Mouse (Mus musculus) intestine, embryonic 15.5 days (tissue): ENCODE results near the gene Ube2v1. TPM values are rescaled to one million over a fixed set of nuclear protein-coding genes. Genes with fewer than 3 reads are reported as not detected.
A peak's percentile ranks its signal among the peaks of the same experiment; 100 is the strongest.

Experiments
- ATAC-seq: fragments of 200-750 bp; cut with Nextera tagmentation; 2 replicates; pipeline ENCODE4 v1.8.0; 2017; ENCODE audit warnings: moderate TSS enrichment, moderate library complexity
- H3K27ac ChIP-seq: fragments of 300-500 bp; sonication (generic); 2 replicates; pipeline ENCODE4 v1.5.1; 2015; ENCODE audit warnings: mild to moderate bottlenecking, inconsistent platforms
- H3K27me3 ChIP-seq: fragments of 300-500 bp; sonication (generic); replicated peaks from 2 replicates; pipeline ENCODE4 v1.6.1; 2015; ENCODE audit warnings: inconsistent platforms
- H3K36me3 ChIP-seq: fragments of 300-500 bp; sonication (generic); 2 replicates; pipeline ENCODE4 v1.6.1; 2015; ENCODE audit warnings: inconsistent platforms
- H3K4me1 ChIP-seq: fragments of 300-500 bp; sonication (generic); replicated peaks from 2 replicates; pipeline ENCODE4 v1.6.1; 2015; ENCODE audit warnings: inconsistent platforms
- H3K4me2 ChIP-seq: fragments of 300-500 bp; sonication (generic); replicated peaks from 2 replicates; pipeline ENCODE4 v1.6.1; 2015; ENCODE audit warnings: mild to moderate bottlenecking, inconsistent platforms
- H3K4me3 ChIP-seq: fragments of 300-500 bp; sonication (generic); replicated peaks from 2 replicates; pipeline ENCODE4 v1.5.1; 2015; ENCODE audit warnings: inconsistent platforms
- H3K9ac ChIP-seq: fragments of 300-500 bp; sonication (generic); 2 replicates; pipeline ENCODE4 v1.6.1; 2015; ENCODE audit warnings: inconsistent platforms
- H3K9me3 ChIP-seq: fragments of 300-500 bp; sonication (generic); 2 replicates; pipeline ENCODE4 v1.6.1; 2016; ENCODE audit warnings: inconsistent platforms
- WGBS: fragments of 180-500 bp; shearing (Covaris S2); methylation state at CpG from one replicate; pipeline ENCODE4 v1.1.7; 2015; 5-methylcytosine and 5-hydroxymethylcytosine counted together
- polyA plus RNA-seq: library from polyadenylated mRNA; unstranded; fragments of >200 nt; fragmentation: Nextera tagmentation; extraction: Ambion mirVana; gene quantifications from 2 replicates; pipeline ENCODE4 v1.2.1, GENCODE M21; 2015

The Ube2v1 gene
- polyA plus RNA-seq, 1 experiment from 2014 or later, result 270 TPM

GRCm38 (mm10) chr2:167661270-167662203 is 29.6 kb upstream of the Ube2v1 start, which contains the start of gene Gm20431:
Gene Gm20431, minus strand, starts transcription at chr2:167661496.
- H3K9me3 ChIP-seq, result no peaks in the 10 kb centered on the region
- H3K36me3 ChIP-seq, result 0 out of 2 replicates have a peak, but pooled peaks cover 3% of the 10 kb centered on the region
- under 1% methylated on average over 103 of the region's 110 CpGs for WGBS
- ATAC-seq, result peak; percentile 96
- H3K4me3 ChIP-seq, result peak within 1 kb of the TSS; percentile 93
- peaks cover 41% of the 10 kb centered on the region for H3K4me1 ChIP-seq
- peak within 1 kb of the TSS; percentile 96 for H3K9ac ChIP-seq
- H3K4me2 ChIP-seq, result peak within 1 kb of the TSS; percentile 94
- no peaks in the 10 kb centered on the region for H3K27me3 ChIP-seq
- peak within 1 kb of the TSS; percentile 71 for H3K27ac ChIP-seq

GRCm38 (mm10) chr2:167660611-167660971 is 28.7 kb upstream of the Ube2v1 start:
- peak overlapping the region; percentile 94 for H3K4me2 ChIP-seq
- H3K27ac ChIP-seq, result peak overlapping the region; percentile 71; the same call in 1 of the 2 replicates
- H3K4me1 ChIP-seq, result peaks cover 41% of the 10 kb centered on the region
- peak overlapping the region; percentile 96 for H3K9ac ChIP-seq
- WGBS, result 3% methylated on average over 12 of the region's 12 CpGs
- H3K27me3 ChIP-seq, result no peaks in the 10 kb centered on the region
- H3K4me3 ChIP-seq, result peak overlapping the region; percentile 93
- H3K36me3 ChIP-seq, result 0 out of 2 replicates have a peak, but pooled peaks cover 3% of the 10 kb centered on the region
- H3K9me3 ChIP-seq, result no peaks in the 10 kb centered on the region
- no peak for ATAC-seq

GRCm38 (mm10) chr2:167659847-167660610 is 28.1 kb upstream of the Ube2v1 start:
- Histone ChIP-seq H3K27ac (peak overlapping the region; percentile 71), H3K27me3 (no peaks in the 10 kb centered on the region), H3K9ac (peak overlapping the region; percentile 96), H3K4me2 (peak overlapping the region; percentile 94), H3K4me1 (peaks cover 41% of the 10 kb centered on the region), H3K36me3 (0 out of 2 replicates have a peak, but pooled peaks cover 3% of the 10 kb centered on the region), H3K9me3 (no peaks in the 10 kb centered on the region), H3K4me3 (peak overlapping the region; percentile 93)
- ATAC-seq, result no peak
- 25% methylated on average over 13 of the region's 13 CpGs for WGBS

GRCm38 (mm10) chr2:167659177-167659846 is 27.4 kb upstream of the Ube2v1 start:
- Histone ChIP-seq H3K9me3 (no peaks in the 10 kb centered on the region), H3K27me3 (no peaks in the 10 kb centered on the region), H3K9ac (peak overlapping the region; percentile 96), H3K4me1 (peaks cover 41% of the 10 kb centered on the region), H3K36me3 (0 out of 2 replicates have a peak, but pooled peaks cover 3% of the 10 kb centered on the region), H3K4me2 (peak overlapping the region; percentile 94), H3K4me3 (peak overlapping the region; percentile 93), H3K27ac (peak overlapping the region; percentile 71)
- 54% methylated on average over 10 of the region's 10 CpGs for WGBS
- peak; percentile 50 for ATAC-seq

GRCm38 (mm10) chr2:167658712-167659111 is 26.8 kb upstream of the Ube2v1 start:
- peak overlapping the region; percentile 71; the same call in 1 of the 2 replicates for H3K27ac ChIP-seq
- no peaks in the 10 kb centered on the region for H3K27me3 ChIP-seq
- no peak overlapping the region for H3K9ac ChIP-seq
- no peaks in the 10 kb centered on the region for H3K9me3 ChIP-seq
- no peak for ATAC-seq
- 57% methylated on average over 11 of the region's 11 CpGs for WGBS
- peak overlapping the region; percentile 94 for H3K4me2 ChIP-seq
- peaks cover 41% of the 10 kb centered on the region for H3K4me1 ChIP-seq
- H3K36me3 ChIP-seq, result 0 out of 2 replicates have a peak, but pooled peaks cover 3% of the 10 kb centered on the region
- H3K4me3 ChIP-seq, result no peak overlapping the region

- Histone ChIP-seq H3K36me3 (0 out of 2 replicates have a peak, but pooled peaks cover 3% of the 10 kb centered on the region), H3K4me1 (peaks cover 43% of the 10 kb centered on the region), H3K4me2 (peak overlapping the region; percentile 94), H3K27ac (no peak overlapping the region), H3K9me3 (no peaks in the 10 kb centered on the region), H3K9ac (no peak overlapping the region), H3K27me3 (no peaks in the 10 kb centered on the region), H3K4me3 (no peak overlapping the region)
- 88% methylated on average over 4 of the region's 4 CpGs for WGBS
- ATAC-seq, result no peak
Measured at GRCm38 (mm10) chr2:167657973-167658372, 26.1 kb upstream of the Ube2v1 start.

- H3K4me1 ChIP-seq, result peaks cover 37% of the 10 kb centered on the region
- no peak overlapping the region for H3K4me2 ChIP-seq
- no peak for ATAC-seq
- WGBS, result 82% methylated on average over 16 of the region's 16 CpGs
- H3K9ac ChIP-seq, result no peak overlapping the region
- no peak overlapping the region for H3K27ac ChIP-seq
- no peaks in the 10 kb centered on the region for H3K9me3 ChIP-seq
- 0 out of 2 replicates have a peak, but pooled peaks cover 3% of the 10 kb centered on the region for H3K36me3 ChIP-seq
- H3K27me3 ChIP-seq, result no peaks in the 10 kb centered on the region
- H3K4me3 ChIP-seq, result no peak overlapping the region
Measured at GRCm38 (mm10) chr2:167656629-167657478, 25.0 kb upstream of the Ube2v1 start.

GRCm38 (mm10) chr2:167654911-167655600 is 23.2 kb upstream of the Ube2v1 start:
- no peak for ATAC-seq
- Histone ChIP-seq H3K9me3 (no peaks in the 10 kb centered on the region), H3K4me2 (no peak overlapping the region), H3K4me1 (peaks cover 29% of the 10 kb centered on the region), H3K4me3 (no peak overlapping the region), H3K27ac (no peak overlapping the region), H3K36me3 (0 out of 2 replicates have a peak, but pooled peaks cover 3% of the 10 kb centered on the region), H3K27me3 (no peaks in the 10 kb centered on the region; the same call in 1 of the 2 replicates), H3K9ac (no peak overlapping the region)
- 86% methylated on average over 10 of the region's 10 CpGs for WGBS

GRCm38 (mm10) chr2:167652694-167653093 is 20.8 kb upstream of the Ube2v1 start:
- peaks cover 8% of the 10 kb centered on the region; the same call in 1 of the 2 replicates for H3K4me1 ChIP-seq
- H3K27ac ChIP-seq, result no peak overlapping the region
- peak; percentile 70 for ATAC-seq
- H3K36me3 ChIP-seq, result 0 out of 2 replicates have a peak, but pooled peaks cover 5% of the 10 kb centered on the region
- H3K4me2 ChIP-seq, result no peak overlapping the region
- no peaks in the 10 kb centered on the region for H3K9me3 ChIP-seq
- no peak overlapping the region for H3K9ac ChIP-seq
- H3K4me3 ChIP-seq, result no peak overlapping the region
- no peaks in the 10 kb centered on the region; the same call in 1 of the 2 replicates for H3K27me3 ChIP-seq
- 65% methylated on average over 7 of the region's 7 CpGs for WGBS

GRCm38 (mm10) chr2:167651622-167652021 is 19.7 kb upstream of the Ube2v1 start:
- H3K9me3 ChIP-seq, result no peaks in the 10 kb centered on the region
- H3K27ac ChIP-seq, result no peak overlapping the region
- no peaks in the 10 kb centered on the region; the same call in 1 of the 2 replicates for H3K27me3 ChIP-seq
- peaks cover 5% of the 10 kb centered on the region; the same call in 1 of the 2 replicates for H3K4me1 ChIP-seq
- no peak for ATAC-seq
- H3K4me2 ChIP-seq, result no peak overlapping the region
- H3K4me3 ChIP-seq, result no peak overlapping the region
- H3K9ac ChIP-seq, result no peak overlapping the region
- 89% methylated on average over 9 of the region's 9 CpGs for WGBS
- 0 out of 2 replicates have a peak, but pooled peaks cover 4% of the 10 kb centered on the region for H3K36me3 ChIP-seq
